Mouse (Mus musculus) cortical plate, adult 2 months (tissue): ENCODE measurements around the gene Gna14.

Experiments used
- CTCF ChIP-seq: fragments of 200-500 bp; IDR thresholded peaks from 2 replicates; pipeline ENCODE4 v1.5.1; 2011; ENCODE audit warnings: mild to moderate bottlenecking, control low read depth, low read length; ENCODE audit not compliant: insufficient read depth; ENCODE audit errors: extremely low read depth
- POLR2A ChIP-seq: fragments of 200-500 bp; IDR thresholded peaks from 2 replicates; pipeline ENCODE4 v1.6.1; 2011; ENCODE audit warnings: mild to moderate bottlenecking, low read length, control low read depth; ENCODE audit not compliant: insufficient read depth; ENCODE audit errors: extremely low read depth

- TF ChIP-seq POLR2A, result no peak
- TF ChIP-seq CTCF, result no peak
Measured at GRCm38 (mm10) chr19:16597216-16597615, 161.7 kb downstream of the Gna14 start.
